Mouse (Mus musculus): ENCODE data around the gene Fggy. TPM values are rescaled to one million over a fixed set of nuclear protein-coding genes. Genes with fewer than 3 reads are reported as not detected.
A peak's percentile ranks its signal among the peaks of the same experiment; 100 is the strongest.

Gene Fggy
- polyA plus RNA-seq, 1 experiment from 2014 or later = 22.8 TPM

DNA sequence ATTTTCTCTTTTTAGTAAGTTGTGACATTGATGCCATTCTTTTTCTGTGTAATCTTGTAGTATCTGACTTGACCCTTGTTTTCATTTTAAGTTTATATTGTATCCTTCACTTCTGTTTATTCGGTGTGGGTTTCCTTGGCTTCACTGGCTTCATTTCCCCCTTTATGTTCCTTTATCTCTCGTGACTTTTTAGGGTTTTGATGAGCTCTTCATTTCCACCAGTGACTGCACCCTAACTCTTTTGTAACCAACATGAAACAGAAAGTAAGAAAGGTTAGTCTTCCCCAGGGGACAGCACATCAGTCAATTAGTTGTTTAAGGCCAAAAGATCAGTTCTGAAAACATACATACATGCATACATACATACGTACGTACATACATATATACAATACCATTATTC lies 130.9 kb downstream of the Fggy start:
- Histone ChIP-seq H3K9ac (ENCODE audit: low read depth, low read length) (no peak overlapping the region), H3K4me2 (ENCODE audit: low read depth, low read length) (no peak overlapping the region), H3K4me1 (ENCODE audit: control insufficient read depth, insufficient read depth, low read length) (no peaks in the 10 kb centered on the region), H3K4me3 (ENCODE audit: low read length) (no peak overlapping the region), H3K27me3 (replicated peaks; ENCODE audit: control insufficient read depth, insufficient read depth, low read length) (no peaks in the 10 kb centered on the region), H3K36me3 (ENCODE audit: control insufficient read depth, insufficient read depth, low read length) (no peaks in the 10 kb centered on the region), H3K9me3 (ENCODE audit: control insufficient read depth, low read length) (no peaks in the 10 kb centered on the region), H3K27ac (ENCODE audit: low read length) (no peak overlapping the region)
- WGBS = 84% methylated on average over 4 of the region's 4 CpGs
- no peak for ATAC-seq

DNA sequence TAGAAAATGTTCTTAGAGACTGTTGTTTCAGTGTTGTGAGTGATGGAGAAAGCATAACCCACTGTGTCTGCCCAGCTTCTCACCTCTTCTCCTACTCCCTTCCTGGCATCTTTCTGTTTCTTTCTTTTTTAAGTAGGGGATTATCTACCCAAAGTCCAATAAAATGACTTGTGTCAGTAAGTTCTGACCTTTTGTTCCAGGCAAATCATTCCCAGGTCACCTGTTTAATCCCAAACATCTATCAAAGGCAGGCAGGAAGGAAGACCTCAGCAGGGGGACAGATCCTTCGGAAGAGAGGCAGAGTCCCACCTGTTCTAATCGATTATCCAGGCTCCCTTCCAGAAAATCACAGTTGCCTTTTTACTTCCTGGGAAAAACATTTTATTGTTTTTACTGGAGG lies 143.1 kb downstream of the Fggy start:
- Histone ChIP-seq H3K4me3 (ENCODE audit: low read length) (no peak overlapping the region), H3K36me3 (ENCODE audit: control insufficient read depth, insufficient read depth, low read length) (no peaks in the 10 kb centered on the region)

DNA sequence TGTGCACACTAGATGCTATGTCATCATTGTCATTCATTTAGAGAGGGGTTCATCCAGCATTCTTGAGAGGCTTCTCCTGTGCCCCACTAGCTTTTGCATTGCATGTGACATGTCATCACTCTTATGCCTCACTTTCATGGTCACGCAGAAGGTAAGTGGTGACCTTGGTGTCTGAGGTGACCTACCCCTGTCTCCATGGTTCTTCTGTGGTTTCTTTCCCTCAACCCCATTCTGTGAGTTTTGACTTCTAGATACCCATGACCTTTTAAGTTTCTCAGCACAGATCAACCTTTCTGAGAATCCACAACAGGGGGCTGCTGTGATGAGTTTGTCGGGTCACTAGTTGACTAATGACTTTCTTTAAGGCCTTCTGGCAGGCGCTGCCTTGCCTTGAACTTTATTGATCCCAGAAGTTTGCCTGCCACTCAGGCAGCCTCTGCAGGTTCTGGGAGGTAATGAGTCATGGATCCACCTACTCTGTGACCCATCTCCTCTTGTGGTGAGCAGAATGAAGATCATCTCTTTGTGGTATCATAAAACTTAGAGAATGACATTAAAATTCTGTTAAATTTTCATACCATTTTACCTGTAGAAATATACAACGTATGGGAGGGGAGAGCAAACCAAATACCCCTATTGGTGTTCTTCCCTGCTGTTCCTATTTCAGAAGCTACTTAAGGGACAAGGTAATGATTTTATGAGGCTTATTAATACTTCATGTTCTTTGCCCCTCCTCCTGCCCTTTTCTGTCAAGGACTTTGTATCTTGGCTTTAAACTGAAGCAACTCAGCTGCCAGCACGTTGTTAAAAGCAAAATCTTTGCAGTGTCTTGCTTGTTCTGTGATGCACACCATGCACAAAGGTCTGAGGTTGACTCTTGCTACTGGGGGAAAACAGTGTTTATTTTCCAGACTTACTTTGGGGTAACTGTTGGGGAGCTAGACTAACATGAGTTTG lies 150.9 kb downstream of the Fggy start:
- H3K4me3 ChIP-seq (ENCODE audit: low read length) = no peak overlapping the region
- WGBS = 59% methylated on average over 5 of the region's 5 CpGs
- no peak overlapping the region for H3K27ac ChIP-seq (ENCODE audit: low read length)
- no peaks in the 10 kb centered on the region for H3K9me3 ChIP-seq (ENCODE audit: control insufficient read depth, low read length)
- H3K9ac ChIP-seq (ENCODE audit: low read depth, low read length) = no peak overlapping the region
- H3K36me3 ChIP-seq (ENCODE audit: control insufficient read depth, insufficient read depth, low read length) = no peaks in the 10 kb centered on the region
- H3K4me1 ChIP-seq (ENCODE audit: control insufficient read depth, insufficient read depth, low read length) = no peaks in the 10 kb centered on the region
- peak; percentile 74 for ATAC-seq
- no peak overlapping the region for H3K4me2 ChIP-seq (ENCODE audit: low read depth, low read length)
- no peaks in the 10 kb centered on the region for H3K27me3 ChIP-seq (replicated peaks; ENCODE audit: control insufficient read depth, insufficient read depth, low read length)

More for the DNA sequence above, 143.1 kb downstream of the Fggy start:
- H3K9ac ChIP-seq (ENCODE audit: low read depth, low read length) = no peak overlapping the region
- no peaks in the 10 kb centered on the region for H3K27me3 ChIP-seq (replicated peaks; ENCODE audit: control insufficient read depth, insufficient read depth, low read length)
- no peak overlapping the region for H3K4me2 ChIP-seq (ENCODE audit: low read depth, low read length)
- no peak for ATAC-seq
- H3K4me1 ChIP-seq (ENCODE audit: control insufficient read depth, insufficient read depth, low read length) = no peaks in the 10 kb centered on the region
- no peak overlapping the region for H3K27ac ChIP-seq (ENCODE audit: low read length)
- H3K9me3 ChIP-seq (ENCODE audit: control insufficient read depth, low read length) = no peaks in the 10 kb centered on the region
- 67% methylated on average over 2 of the region's 2 CpGs for WGBS

DNA sequence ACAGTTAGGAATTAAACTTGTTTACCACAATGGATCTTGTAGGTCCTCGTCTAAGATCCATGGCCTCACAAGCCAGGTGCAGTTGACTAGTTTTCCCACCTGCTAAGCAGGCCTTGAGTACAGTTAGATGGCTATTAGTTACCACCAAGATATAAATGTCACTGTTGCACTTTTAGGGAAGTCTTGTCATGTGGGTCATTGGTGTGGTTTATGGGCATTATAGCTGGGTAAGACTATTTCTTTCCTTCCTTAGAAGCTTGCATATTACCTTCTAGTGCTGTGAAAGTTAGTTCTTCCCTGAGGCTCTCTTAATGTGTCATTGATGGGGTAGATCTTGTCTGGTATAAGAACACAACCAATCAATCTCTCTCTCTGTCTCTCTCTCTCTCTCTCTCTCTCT lies 152.4 kb downstream of the Fggy start:
- no peak for ATAC-seq
- no peaks in the 10 kb centered on the region for H3K9me3 ChIP-seq (ENCODE audit: control insufficient read depth, low read length)
- H3K27ac ChIP-seq (ENCODE audit: low read length) = no peak overlapping the region
- no peak overlapping the region for H3K4me2 ChIP-seq (ENCODE audit: low read depth, low read length)
- no peaks in the 10 kb centered on the region for H3K4me1 ChIP-seq (ENCODE audit: control insufficient read depth, insufficient read depth, low read length)
- no peak overlapping the region for H3K4me3 ChIP-seq (ENCODE audit: low read length)
- H3K27me3 ChIP-seq (replicated peaks; ENCODE audit: control insufficient read depth, insufficient read depth, low read length) = no peaks in the 10 kb centered on the region
- WGBS = 85% methylated on average over 1 of the region's 1 CpGs
- no peak overlapping the region for H3K9ac ChIP-seq (ENCODE audit: low read depth, low read length)
- no peaks in the 10 kb centered on the region for H3K36me3 ChIP-seq (ENCODE audit: control insufficient read depth, insufficient read depth, low read length)

DNA sequence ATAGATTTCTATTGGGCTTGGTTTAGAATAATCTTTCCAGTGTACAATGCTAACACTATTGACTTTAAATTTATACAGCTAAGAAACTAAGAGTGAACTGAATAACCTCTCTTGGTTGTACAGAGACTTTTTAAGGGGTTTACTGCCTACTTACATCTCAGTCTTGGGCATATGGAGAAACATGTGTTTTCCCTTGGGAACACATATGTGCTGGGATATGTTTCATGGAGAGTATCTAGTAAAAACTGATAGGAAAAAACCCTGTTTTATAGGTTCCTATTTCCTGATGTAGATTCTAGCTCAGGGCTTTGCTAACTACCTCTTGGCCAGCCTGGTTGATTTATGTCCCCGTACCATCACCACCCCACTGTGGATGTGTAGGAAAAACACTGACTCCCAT lies 155.5 kb downstream of the Fggy start:
- Histone ChIP-seq H3K9ac (ENCODE audit: low read depth, low read length) (no peak overlapping the region), H3K36me3 (ENCODE audit: control insufficient read depth, insufficient read depth, low read length) (no peaks in the 10 kb centered on the region), H3K9me3 (ENCODE audit: control insufficient read depth, low read length) (no peaks in the 10 kb centered on the region), H3K27me3 (replicated peaks; ENCODE audit: control insufficient read depth, insufficient read depth, low read length) (no peaks in the 10 kb centered on the region), H3K27ac (ENCODE audit: low read length) (no peak overlapping the region), H3K4me1 (ENCODE audit: control insufficient read depth, insufficient read depth, low read length) (no peaks in the 10 kb centered on the region), H3K4me2 (ENCODE audit: low read depth, low read length) (no peak overlapping the region), H3K4me3 (ENCODE audit: low read length) (no peak overlapping the region)
- 85% methylated on average over 1 of the region's 1 CpGs for WGBS
- ATAC-seq = no peak

DNA sequence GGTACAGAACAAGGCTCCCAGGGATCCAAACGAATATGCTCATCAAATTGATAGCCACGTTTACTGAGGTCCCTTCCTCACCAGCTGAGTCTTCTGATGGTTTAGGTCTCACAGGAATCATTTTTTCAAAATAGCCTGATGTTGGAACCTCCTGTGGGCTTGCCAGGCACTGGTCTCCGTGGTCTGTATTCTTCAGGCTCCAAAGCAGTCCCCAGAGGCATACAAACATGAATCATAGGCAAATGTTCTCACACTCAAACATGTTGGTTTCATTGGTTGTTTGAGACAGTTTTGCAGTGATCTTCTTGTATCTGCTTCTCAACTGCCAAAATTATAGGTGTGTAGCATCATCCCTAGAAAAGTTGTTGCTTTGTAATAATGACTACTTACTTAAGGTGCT lies 156.0 kb downstream of the Fggy start:
- Histone ChIP-seq H3K4me3 (ENCODE audit: low read length) (no peak overlapping the region), H3K9me3 (ENCODE audit: control insufficient read depth, low read length) (no peaks in the 10 kb centered on the region), H3K27me3 (replicated peaks; ENCODE audit: control insufficient read depth, insufficient read depth, low read length) (no peaks in the 10 kb centered on the region), H3K4me1 (ENCODE audit: control insufficient read depth, insufficient read depth, low read length) (no peaks in the 10 kb centered on the region), H3K36me3 (ENCODE audit: control insufficient read depth, insufficient read depth, low read length) (no peaks in the 10 kb centered on the region), H3K27ac (ENCODE audit: low read length) (no peak overlapping the region), H3K9ac (ENCODE audit: low read depth, low read length) (no peak overlapping the region), H3K4me2 (ENCODE audit: low read depth, low read length) (no peak overlapping the region)
- no peak for ATAC-seq
- WGBS = 75% methylated on average over 3 of the region's 3 CpGs

DNA sequence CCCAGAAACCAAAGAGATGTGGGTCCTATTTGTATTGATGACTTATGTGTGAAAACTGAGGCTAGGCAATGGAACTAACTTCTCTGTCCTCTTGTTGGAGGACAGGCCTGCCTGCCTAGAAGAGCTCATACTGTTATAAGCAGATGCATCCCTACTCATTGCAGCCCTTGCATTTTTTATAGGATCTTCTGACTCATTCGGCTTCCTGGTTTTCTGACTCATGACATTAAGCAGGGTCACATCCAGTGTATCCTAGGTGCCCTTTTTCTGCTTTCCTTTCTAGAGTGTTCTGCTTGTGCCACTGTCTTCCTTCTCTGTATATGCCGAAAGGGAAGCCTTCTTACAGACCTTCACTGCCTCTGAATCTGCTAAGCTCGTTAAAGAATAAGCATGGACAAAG lies 158.8 kb downstream of the Fggy start:
- no peaks in the 10 kb centered on the region for H3K36me3 ChIP-seq (ENCODE audit: control insufficient read depth, insufficient read depth, low read length)
- no peak overlapping the region for H3K27ac ChIP-seq (ENCODE audit: low read length)
- H3K9me3 ChIP-seq (ENCODE audit: control insufficient read depth, low read length) = no peaks in the 10 kb centered on the region
- H3K4me3 ChIP-seq (ENCODE audit: low read length) = no peak overlapping the region
- H3K4me1 ChIP-seq (ENCODE audit: control insufficient read depth, insufficient read depth, low read length) = no peaks in the 10 kb centered on the region
- no peaks in the 10 kb centered on the region for H3K27me3 ChIP-seq (replicated peaks; ENCODE audit: control insufficient read depth, insufficient read depth, low read length)
- WGBS = 84% methylated on average over 3 of the region's 3 CpGs
- H3K4me2 ChIP-seq (ENCODE audit: low read depth, low read length) = no peak overlapping the region
- H3K9ac ChIP-seq (ENCODE audit: low read depth, low read length) = no peak overlapping the region
- no peak for ATAC-seq

DNA sequence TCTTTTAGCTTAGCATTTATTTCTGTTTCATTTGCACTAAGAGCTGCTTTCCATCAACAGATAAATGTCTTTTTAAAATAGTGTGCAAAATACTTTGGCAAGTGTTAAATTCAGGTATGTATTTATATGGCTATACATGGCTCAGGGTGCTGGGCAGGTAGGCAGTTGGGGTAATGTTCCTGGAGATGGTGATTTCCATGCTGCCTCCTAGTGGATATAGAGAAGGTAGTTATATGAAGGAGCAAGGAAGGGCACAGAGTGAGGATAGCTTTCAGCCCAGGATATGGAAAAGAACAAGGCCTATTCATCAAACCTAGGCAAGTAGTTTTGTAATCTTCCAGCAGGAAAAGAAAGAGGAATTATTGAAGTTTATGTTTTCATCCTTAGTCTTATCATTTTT lies 166.3 kb downstream of the Fggy start:
- no peak for ATAC-seq
- H3K4me1 ChIP-seq (ENCODE audit: control insufficient read depth, insufficient read depth, low read length) = no peaks in the 10 kb centered on the region
- H3K4me3 ChIP-seq (ENCODE audit: low read length) = no peak overlapping the region
- no peak overlapping the region for H3K9ac ChIP-seq (ENCODE audit: low read depth, low read length)
- H3K9me3 ChIP-seq (ENCODE audit: control insufficient read depth, low read length) = no peaks in the 10 kb centered on the region
- H3K4me2 ChIP-seq (ENCODE audit: low read depth, low read length) = no peak overlapping the region
- H3K36me3 ChIP-seq (ENCODE audit: control insufficient read depth, insufficient read depth, low read length) = no peaks in the 10 kb centered on the region
- no peak overlapping the region for H3K27ac ChIP-seq (ENCODE audit: low read length)
- no peaks in the 10 kb centered on the region for H3K27me3 ChIP-seq (replicated peaks; ENCODE audit: control insufficient read depth, insufficient read depth, low read length)

DNA sequence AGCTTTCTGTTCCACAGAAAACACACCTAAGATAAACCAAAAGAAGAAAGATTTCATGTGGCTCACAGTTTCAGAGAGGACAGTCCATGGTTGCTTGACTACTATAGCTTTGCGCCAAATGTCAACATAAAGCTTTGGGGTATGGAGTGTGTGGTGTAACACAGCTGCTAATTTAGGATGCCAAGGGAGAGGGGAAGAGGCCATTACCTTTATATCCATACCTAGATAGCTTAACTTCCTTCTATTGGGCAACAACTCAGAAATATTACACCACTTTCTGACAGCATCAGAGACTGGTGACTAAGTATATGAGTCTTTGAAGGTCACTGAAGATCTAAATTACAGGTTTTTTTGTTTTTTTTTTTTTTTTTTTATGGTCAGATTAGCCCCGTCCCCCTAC lies 169.1 kb downstream of the Fggy start:
- no peak overlapping the region for H3K27ac ChIP-seq (ENCODE audit: low read length)
- no peak overlapping the region for H3K4me2 ChIP-seq (ENCODE audit: low read depth, low read length)
- 92% methylated on average over 2 of the region's 2 CpGs for WGBS

More for the DNA sequence above, 169.1 kb downstream of the Fggy start:
- Histone ChIP-seq H3K4me3 (ENCODE audit: low read length) (no peak overlapping the region), H3K27me3 (replicated peaks; ENCODE audit: control insufficient read depth, insufficient read depth, low read length) (no peaks in the 10 kb centered on the region), H3K4me1 (ENCODE audit: control insufficient read depth, insufficient read depth, low read length) (no peaks in the 10 kb centered on the region), H3K36me3 (ENCODE audit: control insufficient read depth, insufficient read depth, low read length) (no peaks in the 10 kb centered on the region), H3K9ac (ENCODE audit: low read depth, low read length) (no peak overlapping the region), H3K9me3 (ENCODE audit: control insufficient read depth, low read length) (no peaks in the 10 kb centered on the region)
- no peak for ATAC-seq
